Mouse (Mus musculus) spleen, postnatal 14 days (tissue): Measurements from ENCODE around the gene Tnrc18.
A peak's percentile ranks its signal among the peaks of the same experiment; 100 is the strongest.

Experiments used
- DNase-seq, 2 experiments: peaks; one replicate each; pipeline ENCODE4 v3.0.0; 2021 to 2022; ENCODE audit warnings: low spot score in 2 of 2

The Tnrc18 gene

GRCm38 (mm10) chr5:142811870-142812443 is 5.5 kb downstream of the Tnrc18 start:
- DNase-seq: no peak

- DNase-seq: no peak
Measured at GRCm38 (mm10) chr5:142810710-142811599, 6.5 kb downstream of the Tnrc18 start.

GRCm38 (mm10) chr5:142807661-142808060 is 9.8 kb downstream of the Tnrc18 start:
- no peak for DNase-seq

- no peak for DNase-seq
Measured at GRCm38 (mm10) chr5:142803746-142804145, 13.7 kb downstream of the Tnrc18 start.

GRCm38 (mm10) chr5:142802884-142803283 is 14.6 kb downstream of the Tnrc18 start:
- no peak for DNase-seq

GRCm38 (mm10) chr5:142801977-142802376 is 15.5 kb downstream of the Tnrc18 start:
- DNase-seq: no peak

GRCm38 (mm10) chr5:142800656-142801055 is 16.8 kb downstream of the Tnrc18 start:
- no peak for DNase-seq

- DNase-seq: no peak
Measured at GRCm38 (mm10) chr5:142800198-142800597, 17.3 kb downstream of the Tnrc18 start.

- no peak for DNase-seq
Measured at GRCm38 (mm10) chr5:142799259-142799658, 18.2 kb downstream of the Tnrc18 start.

- no peak for DNase-seq
Measured at GRCm38 (mm10) chr5:142798190-142798589, 19.3 kb downstream of the Tnrc18 start.

- no peak for DNase-seq
Measured at GRCm38 (mm10) chr5:142797620-142798019, 19.8 kb downstream of the Tnrc18 start.

- no peak for DNase-seq
Measured at GRCm38 (mm10) chr5:142796921-142797320, 20.5 kb downstream of the Tnrc18 start.

GRCm38 (mm10) chr5:142794582-142794981 is 22.9 kb downstream of the Tnrc18 start:
- DNase-seq: peak; percentile 41 to 55

GRCm38 (mm10) chr5:142794161-142794560 is 23.3 kb downstream of the Tnrc18 start:
- no peak for DNase-seq

- no peak for DNase-seq
Measured at GRCm38 (mm10) chr5:142792594-142792993, 24.9 kb downstream of the Tnrc18 start.

- DNase-seq: no peak
Measured at GRCm38 (mm10) chr5:142788279-142788678, 29.2 kb downstream of the Tnrc18 start.

- DNase-seq: no peak
Measured at GRCm38 (mm10) chr5:142787304-142787905, 30.1 kb downstream of the Tnrc18 start.

- no peak for DNase-seq
Measured at GRCm38 (mm10) chr5:142786709-142787108, 30.8 kb downstream of the Tnrc18 start.

- no peak for DNase-seq
Measured at GRCm38 (mm10) chr5:142786215-142786614, 31.2 kb downstream of the Tnrc18 start.

GRCm38 (mm10) chr5:142783142-142783540 is 34.3 kb downstream of the Tnrc18 start:
- no peak for DNase-seq

GRCm38 (mm10) chr5:142782459-142783141 is 34.9 kb downstream of the Tnrc18 start:
- no peak for DNase-seq

- no peak for DNase-seq
Measured at GRCm38 (mm10) chr5:142780579-142780978, 36.9 kb downstream of the Tnrc18 start.
